Mouse (Mus musculus): ENCODE measurements at regions not wholly inside any gene's neighbourhood (a gene's known extent, or its start where the extent isn't known, plus 50 kb on each side); places are given as distances from the start of the nearest gene placed in this dataset.

- DNase-seq: peak in 1 of 2 experiments; percentile 23
These were observed 67.8 kb downstream of the Olfr1505 start for GRCm38 (mm10) chr19:13980988-13981630.

GRCm38 (mm10) chr19:13982823-13983222, 69.5 kb downstream of the Olfr1505 start:
- DNase-seq: no peak
